Mouse (Mus musculus) G1E (cell line): Measurements from ENCODE around the gene Klk1b9. TPM values are rescaled to one million over a fixed set of nuclear protein-coding genes. Genes with fewer than 3 reads are reported as not detected.
A peak's percentile ranks its signal among the peaks of the same experiment; 100 is the strongest.
"Not testable (repeated sequence)": the region's sequence is repeated elsewhere in the genome, so short reads cannot be mapped to it uniquely, and the experiment has no call there.

Source experiments
- ATAC-seq: 2 replicates; pipeline ENCODE4 v1.8.0; 2016; ENCODE audit warnings: mild to moderate bottlenecking; ENCODE audit not compliant: insufficient number of reproducible peaks, poor library complexity, low FRiP score, severe bottlenecking; ENCODE audit errors: extremely low read depth
- DNase-seq: peaks from one replicate; pipeline ENCODE4 v3.0.0; 2012; ENCODE audit warnings: low spot score
- H3K27me3 ChIP-seq: 2 replicates; pipeline ENCODE4 v1.6.1; 2012; ENCODE audit warnings: mild to moderate bottlenecking, low read length, inconsistent platforms; ENCODE audit not compliant: insufficient read depth
- H3K36me3 ChIP-seq: replicated peaks from 2 replicates; pipeline ENCODE3; 2012; ENCODE audit warnings: mild to moderate bottlenecking, inconsistent platforms
- H3K4me1 ChIP-seq: 2 replicates; pipeline ENCODE4 v1.6.1; 2012; ENCODE audit warnings: low read depth, low read length, inconsistent platforms, mixed read lengths; ENCODE audit not compliant: insufficient read depth
- H3K4me3 ChIP-seq: 2 replicates; pipeline ENCODE4 v1.5.1; 2012; ENCODE audit warnings: low read depth, mild to moderate bottlenecking, inconsistent platforms, low read length, moderate library complexity, mixed read lengths
- H3K9me3 ChIP-seq: replicated peaks from 2 replicates; pipeline ENCODE4 v1.6.1; 2012; ENCODE audit warnings: inconsistent platforms
- CTCF ChIP-seq: IDR thresholded peaks from 2 replicates; pipeline ENCODE4 v1.5.1; 2012; ENCODE audit warnings: low read depth, low read length, inconsistent platforms, mixed read lengths
- GATA1 ChIP-seq: IDR thresholded peaks from 2 replicates; pipeline ENCODE4 v1.6.1; 2012; ENCODE audit warnings: borderline replicate concordance, low read length, inconsistent platforms, mixed read lengths
- GATA2 ChIP-seq: IDR thresholded peaks from 2 replicates; pipeline ENCODE4 v1.6.1; 2012; ENCODE audit warnings: low read depth, low read length, inconsistent platforms, borderline replicate concordance
- POLR2AphosphoS5 ChIP-seq: IDR thresholded peaks from 2 replicates; pipeline ENCODE4 v1.6.1; 2012; ENCODE audit warnings: low read depth, low read length, inconsistent platforms; ENCODE audit not compliant: insufficient replicate concordance
- TAL1 ChIP-seq: conservative IDR thresholded peaks from 2 replicates; pipeline ENCODE4 v1.6.1; 2012; ENCODE audit warnings: low read depth, low read length, inconsistent platforms, mixed read lengths
- polyA plus RNA-seq: library from polyadenylated mRNA; stranded (reverse); fragments of >175 nt; gene quantifications from 2 replicates; pipeline ENCODE4 v1.2.3, GENCODE M21; 2012
- total RNA-seq, 2 experiments: library from RNA; stranded (forward) in 1 of 2; stranded (reverse) in 1 of 2; fragments of 200-1000 nt in 1 of 2; fragments of >200 nt in 1 of 2; fragmentation: Nextera tagmentation in 1 of 2; gene quantifications; 2 replicates each; pipeline ENCODE4 v1.2.3; 2014 to 2017

Gene Klk1b9
- total RNA-seq (2014; fragmentation: Nextera tagmentation) (not detected in 2 replicates), total RNA-seq (2017) (not detected in 2 replicates), polyA plus RNA-seq (not detected in 2 replicates)

DNA sequence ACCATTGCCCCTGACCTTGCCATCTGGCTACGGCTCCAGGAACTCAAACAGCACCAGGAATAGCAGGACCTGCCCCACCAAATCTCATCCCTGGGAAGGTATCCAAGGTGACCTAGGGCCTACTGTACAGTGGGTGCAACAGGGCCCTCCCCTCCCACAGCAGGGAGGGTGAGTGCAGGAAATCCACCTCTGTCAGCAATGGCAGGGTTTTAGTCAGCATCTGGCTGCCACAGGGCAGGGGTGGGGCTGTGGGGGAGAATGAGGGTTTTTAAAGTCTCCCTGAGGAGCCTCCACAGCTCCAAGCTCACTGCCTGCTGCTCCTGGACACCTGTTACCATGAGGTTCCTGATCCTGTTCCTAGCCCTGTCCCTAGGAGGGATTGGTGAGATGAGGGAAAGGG lies at the start of gene Klk1b9:
Klk1b9 (plus strand) TSS at position 301 of the 400 bp plus-strand sequence.
- H3K4me3 ChIP-seq, DNase-seq, H3K9me3 ChIP-seq, ATAC-seq, H3K36me3 ChIP-seq, H3K4me1 ChIP-seq, H3K27me3 ChIP-seq: not testable (repeated sequence)

- TF ChIP-seq CTCF = peak; percentile 28; the same call in 1 of the 2 replicates
- no peak for TF ChIP-seq POLR2AphosphoS5
- H3K36me3 ChIP-seq = no peaks in the 10 kb centered on the region
- H3K27me3 ChIP-seq = no peaks in the 10 kb centered on the region
- no peak overlapping the region for H3K4me3 ChIP-seq
- H3K4me1 ChIP-seq = no peaks in the 10 kb centered on the region
- no peak for ATAC-seq
- no peaks in the 10 kb centered on the region for H3K9me3 ChIP-seq
- DNase-seq = no peak
Measured at GRCm38 (mm10) chr7:43928521-43928920, 47.3 kb upstream of the Klk1b9 start.

GRCm38 (mm10) chr7:43932337-43932736 lies 43.5 kb upstream of the Klk1b9 start:
- H3K36me3 ChIP-seq = no peaks in the 10 kb centered on the region
- H3K9me3 ChIP-seq = no peaks in the 10 kb centered on the region
- no peaks in the 10 kb centered on the region for H3K4me1 ChIP-seq
- ATAC-seq (no peak), DNase-seq (no peak)
- no peak overlapping the region for H3K4me3 ChIP-seq
- H3K27me3 ChIP-seq = peaks cover 2% of the 10 kb centered on the region; the same call in 1 of the 2 replicates
- TF ChIP-seq GATA1 = no peak
- TF ChIP-seq CTCF = no peak
- TF ChIP-seq GATA2 = no peak
- no peak for TF ChIP-seq POLR2AphosphoS5
- TF ChIP-seq TAL1 = no peak

GRCm38 (mm10) chr7:43933440-43933839 lies 42.4 kb upstream of the Klk1b9 start, which contains the start of gene Klk15:
Klk15 (plus strand) TSS chr7:43933740.
- ATAC-seq = no peak
- no peak for TF ChIP-seq CTCF
- TF ChIP-seq TAL1 = no peak
- TF ChIP-seq POLR2AphosphoS5 = no peak

DNA sequence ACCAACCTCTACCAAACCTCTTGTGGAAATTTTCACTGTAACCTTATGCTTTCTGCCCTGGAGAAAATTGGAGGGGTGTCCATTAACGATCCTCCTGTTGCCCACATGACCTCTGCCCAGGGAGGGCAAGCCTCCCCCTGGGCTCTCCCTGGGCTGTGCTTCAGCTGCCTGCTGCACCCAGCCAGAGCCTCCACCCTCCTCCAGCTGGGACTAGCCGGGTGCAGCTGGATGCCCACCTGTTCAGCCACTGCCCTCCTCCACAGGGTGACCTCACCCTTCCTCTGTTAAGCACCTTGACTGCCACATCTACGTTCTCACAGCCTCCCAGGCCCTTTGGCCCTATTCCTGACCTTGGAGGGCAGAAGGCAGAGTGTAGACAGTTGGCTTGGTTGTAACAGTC lies 41.1 kb upstream of the Klk1b9 start:
- Histone ChIP-seq H3K4me3 (no peak overlapping the region), H3K36me3 (no peaks in the 10 kb centered on the region), H3K9me3 (no peaks in the 10 kb centered on the region), H3K27me3 (peaks cover 2% of the 10 kb centered on the region; the same call in 1 of the 2 replicates), H3K4me1 (no peaks in the 10 kb centered on the region)
- DNase-seq (no peak), ATAC-seq (no peak)
- TF ChIP-seq CTCF = no peak
- TF ChIP-seq GATA2 = no peak
- TF ChIP-seq TAL1 = no peak
- no peak for TF ChIP-seq POLR2AphosphoS5
- TF ChIP-seq GATA1 = no peak

More at GRCm38 (mm10) chr7:43933440-43933839, 42.4 kb upstream of the Klk1b9 start, which contains the start of gene Klk15:
- DNase-seq = no peak
- H3K27me3 ChIP-seq = peaks cover 2% of the 10 kb centered on the region; the same call in 1 of the 2 replicates
- H3K4me1 ChIP-seq = no peaks in the 10 kb centered on the region
- no peak within 1 kb of the TSS for H3K4me3 ChIP-seq
- no peaks in the 10 kb centered on the region for H3K36me3 ChIP-seq
- H3K9me3 ChIP-seq = no peaks in the 10 kb centered on the region

DNA sequence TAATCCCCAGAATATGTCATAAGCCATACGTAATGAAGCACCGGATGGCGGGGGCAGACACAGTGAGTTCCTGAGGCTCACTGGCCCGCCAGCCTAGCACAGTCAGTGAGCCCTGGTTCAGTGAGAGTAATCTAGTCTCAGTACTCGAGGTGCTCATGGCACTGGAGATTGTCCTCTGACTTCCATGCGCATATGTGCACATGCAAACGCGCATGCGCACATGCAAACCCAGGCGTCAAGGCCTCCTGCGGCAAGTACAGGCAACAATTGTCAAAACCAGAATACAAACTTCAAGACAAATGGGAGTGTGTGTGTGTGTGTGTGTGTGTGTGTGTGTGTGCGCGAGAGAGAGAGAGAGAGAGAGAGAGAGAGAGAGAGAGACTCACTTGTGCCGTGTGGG lies 39.3 kb upstream of the Klk1b9 start:
- Histone ChIP-seq H3K4me1 (no peaks in the 10 kb centered on the region), H3K4me3 (no peak overlapping the region), H3K36me3 (no peaks in the 10 kb centered on the region), H3K9me3 (no peaks in the 10 kb centered on the region), H3K27me3 (peaks cover 2% of the 10 kb centered on the region; the same call in 1 of the 2 replicates)
- ATAC-seq (no peak), DNase-seq (no peak)
- no peak for TF ChIP-seq POLR2AphosphoS5
- no peak for TF ChIP-seq CTCF
- no peak for TF ChIP-seq GATA2
- no peak for TF ChIP-seq GATA1
- TF ChIP-seq TAL1 = no peak

DNA sequence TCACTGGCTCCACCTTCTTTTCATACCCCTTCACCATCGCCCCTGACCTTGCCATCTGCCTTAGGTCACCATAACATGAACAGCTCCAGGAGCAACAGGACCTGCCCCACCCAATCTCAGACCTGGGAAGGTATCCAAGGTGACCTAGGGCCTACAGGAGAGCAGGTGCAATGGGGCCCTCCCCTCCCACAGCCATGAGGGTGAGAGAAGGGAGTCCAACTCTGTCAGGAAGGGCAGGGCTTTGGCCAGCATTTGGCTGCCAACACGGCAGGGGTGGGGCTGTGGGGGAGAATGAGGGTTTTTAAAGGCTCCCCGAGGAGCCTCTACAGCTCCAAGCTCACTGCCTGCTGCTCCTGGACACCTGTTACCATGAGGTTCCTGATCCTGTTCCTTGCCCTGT lies 33.6 kb upstream of the Klk1b9 start:
- H3K36me3 ChIP-seq, H3K4me1 ChIP-seq, H3K9me3 ChIP-seq, DNase-seq, H3K4me3 ChIP-seq, H3K27me3 ChIP-seq, ATAC-seq: not testable (repeated sequence)
